Mouse (Mus musculus): ENCODE measurements around the gene 5330417C22Rik.

DNA sequence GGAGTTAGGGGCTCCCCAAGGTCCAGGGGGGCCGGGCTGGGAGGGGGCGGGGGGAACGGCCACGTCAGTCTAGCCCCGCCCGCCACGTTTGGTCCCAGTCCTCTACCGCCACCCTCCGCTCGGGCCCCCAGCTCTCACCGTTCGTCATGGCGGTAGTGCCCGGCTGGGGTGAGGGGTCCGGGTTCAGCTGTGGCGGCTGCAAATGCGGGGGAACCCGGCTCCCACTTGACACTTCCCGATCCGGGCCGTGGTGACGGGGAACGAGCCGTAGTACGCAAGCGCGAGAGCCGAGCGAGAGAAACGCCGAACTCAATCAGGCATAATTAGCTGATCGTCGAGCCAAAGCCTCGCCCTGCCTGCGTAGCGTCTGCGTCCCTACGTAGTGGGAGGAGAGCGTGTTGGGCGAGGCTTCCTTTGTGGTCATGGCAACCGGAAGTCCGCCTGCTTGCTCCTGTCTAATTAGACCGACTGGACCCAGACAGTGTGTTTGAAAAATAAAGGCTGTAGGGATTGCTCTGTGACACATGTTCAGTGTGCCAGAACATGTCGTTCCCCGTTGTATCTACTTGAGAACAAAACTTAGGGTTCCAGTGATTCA lies 25.9 kb upstream of the 5330417C22Rik start, which contains the start of gene Tmem167b:
- TF ChIP-seq CTCF (IDR thresholded peaks at IDR 0.05; ENCODE audit: borderline replicate concordance, control insufficient read depth, extremely low read depth, insufficient read depth, low read length, poor library complexity) = peak; percentile 35; the same call in 1 of the 2 replicates
- peak; percentile 52; the same call in 1 of the 2 replicates for TF ChIP-seq POLR2A (IDR thresholded peaks at IDR 0.05; ENCODE audit: control insufficient read depth, extremely low read depth, insufficient read depth, low read length, poor library complexity)
